Mouse (Mus musculus): Measurements from ENCODE around the gene Gm5767. TPM values are rescaled to one million over a fixed set of nuclear protein-coding genes. Genes with fewer than 3 reads are reported as not detected.
A peak's percentile ranks its signal among the peaks of the same experiment; 100 is the strongest.

Gm5767 gene
- polyA plus RNA-seq, 1 experiment from 2014 or later = not detected

GRCm38 (mm10) chr16:8672350-8672687 is 8.3 kb upstream of the Gm5767 start:
- H3K4me3 ChIP-seq (ENCODE audit: low read depth, low read length) = peak overlapping the region; percentile 72
- 0 out of 2 replicates have a peak, but pooled peaks cover 2% of the 10 kb centered on the region for H3K27me3 ChIP-seq (ENCODE audit: control insufficient read depth, insufficient read depth, low read length)
- peak overlapping the region; percentile 68 for H3K4me2 ChIP-seq (ENCODE audit: low read depth, severe bottlenecking)
- WGBS = under 1% methylated on average over 18 of the region's 18 CpGs
- peaks cover 14% of the 10 kb centered on the region for H3K4me1 ChIP-seq (ENCODE audit: control insufficient read depth, insufficient read depth, low read length)
- H3K9ac ChIP-seq (ENCODE audit: low read length) = peak overlapping the region; percentile 65
- DNase-seq (ENCODE audit: low spot score) = no peak
- H3K27ac ChIP-seq (replicated peaks; ENCODE audit: low read depth, low read length) = no peak overlapping the region
- H3K9me3 ChIP-seq (ENCODE audit: control insufficient read depth, low read length) = no peaks in the 10 kb centered on the region
- ATAC-seq (ENCODE audit: insufficient number of reproducible peaks, low FRiP score, low TSS enrichment, low read depth) = no peak
- H3K36me3 ChIP-seq (ENCODE audit: control insufficient read depth, insufficient read depth, low read length) = no peaks in the 10 kb centered on the region

- H3K4me2 ChIP-seq (ENCODE audit: low read depth, severe bottlenecking) = no peak overlapping the region; the same call in 1 of the 2 replicates
- no peak overlapping the region for H3K27ac ChIP-seq (replicated peaks; ENCODE audit: low read depth, low read length)
- no peaks in the 10 kb centered on the region for H3K36me3 ChIP-seq (ENCODE audit: control insufficient read depth, insufficient read depth, low read length)
- peaks cover 14% of the 10 kb centered on the region for H3K4me1 ChIP-seq (ENCODE audit: control insufficient read depth, insufficient read depth, low read length)
- no peak for DNase-seq (ENCODE audit: low spot score)
- no peak overlapping the region for H3K9ac ChIP-seq (ENCODE audit: low read length)
- no peaks in the 10 kb centered on the region for H3K9me3 ChIP-seq (ENCODE audit: control insufficient read depth, low read length)
- H3K27me3 ChIP-seq (ENCODE audit: control insufficient read depth, insufficient read depth, low read length) = 0 out of 2 replicates have a peak, but pooled peaks cover 2% of the 10 kb centered on the region
- H3K4me3 ChIP-seq (ENCODE audit: low read depth, low read length) = no peak overlapping the region
- no peak for ATAC-seq (ENCODE audit: insufficient number of reproducible peaks, low FRiP score, low TSS enrichment, low read depth)
These were observed 7.8 kb upstream of the Gm5767 start for GRCm38 (mm10) chr16:8672811-8673210.

- H3K4me1 ChIP-seq (ENCODE audit: control insufficient read depth, insufficient read depth, low read length) = peaks cover 14% of the 10 kb centered on the region
- WGBS = 67% methylated on average over 6 of the region's 6 CpGs
- no peak overlapping the region for H3K9ac ChIP-seq (ENCODE audit: low read length)
- ATAC-seq (ENCODE audit: insufficient number of reproducible peaks, low FRiP score, low TSS enrichment, low read depth) = no peak
- H3K27me3 ChIP-seq (ENCODE audit: control insufficient read depth, insufficient read depth, low read length) = 0 out of 2 replicates have a peak, but pooled peaks cover 2% of the 10 kb centered on the region
- no peak for DNase-seq (ENCODE audit: low spot score)
- H3K4me3 ChIP-seq (ENCODE audit: low read depth, low read length) = no peak overlapping the region
- H3K36me3 ChIP-seq (ENCODE audit: control insufficient read depth, insufficient read depth, low read length) = no peaks in the 10 kb centered on the region
- H3K4me2 ChIP-seq (ENCODE audit: low read depth, severe bottlenecking) = no peak overlapping the region
- no peaks in the 10 kb centered on the region for H3K9me3 ChIP-seq (ENCODE audit: control insufficient read depth, low read length)
- H3K27ac ChIP-seq (replicated peaks; ENCODE audit: low read depth, low read length) = no peak overlapping the region
These were observed 7.2 kb upstream of the Gm5767 start for GRCm38 (mm10) chr16:8673343-8673742.

GRCm38 (mm10) chr16:8674165-8674564 is 6.4 kb upstream of the Gm5767 start:
- Histone ChIP-seq H3K4me2 (ENCODE audit: low read depth, severe bottlenecking) (no peak overlapping the region), H3K36me3 (ENCODE audit: control insufficient read depth, insufficient read depth, low read length) (no peaks in the 10 kb centered on the region), H3K9me3 (ENCODE audit: control insufficient read depth, low read length) (no peaks in the 10 kb centered on the region), H3K27me3 (ENCODE audit: control insufficient read depth, insufficient read depth, low read length) (0 out of 2 replicates have a peak, but pooled peaks cover 2% of the 10 kb centered on the region), H3K27ac (replicated peaks; ENCODE audit: low read depth, low read length) (no peak overlapping the region), H3K9ac (ENCODE audit: low read length) (no peak overlapping the region), H3K4me3 (ENCODE audit: low read depth, low read length) (no peak overlapping the region), H3K4me1 (ENCODE audit: control insufficient read depth, insufficient read depth, low read length) (peaks cover 14% of the 10 kb centered on the region)
- ATAC-seq (ENCODE audit: insufficient number of reproducible peaks, low FRiP score, low TSS enrichment, low read depth) (no peak), DNase-seq (ENCODE audit: low spot score) (peak; percentile 74)
- 5% methylated on average over 8 of the region's 8 CpGs for WGBS

- no peak overlapping the region for H3K4me3 ChIP-seq (ENCODE audit: low read depth, low read length)
- H3K27ac ChIP-seq (replicated peaks; ENCODE audit: low read depth, low read length) = no peak overlapping the region
- H3K4me1 ChIP-seq (ENCODE audit: control insufficient read depth, insufficient read depth, low read length) = peaks cover 2% of the 10 kb centered on the region
- H3K27me3 ChIP-seq (ENCODE audit: control insufficient read depth, insufficient read depth, low read length) = 0 out of 2 replicates have a peak, but pooled peaks cover 2% of the 10 kb centered on the region
- no peaks in the 10 kb centered on the region for H3K9me3 ChIP-seq (ENCODE audit: control insufficient read depth, low read length)
- no peak overlapping the region for H3K4me2 ChIP-seq (ENCODE audit: low read depth, severe bottlenecking)
- no peak overlapping the region for H3K9ac ChIP-seq (ENCODE audit: low read length)
- DNase-seq (ENCODE audit: low spot score) (no peak), ATAC-seq (ENCODE audit: insufficient number of reproducible peaks, low FRiP score, low TSS enrichment, low read depth) (no peak)
- WGBS = 86% methylated on average over 8 of the region's 8 CpGs
- no peaks in the 10 kb centered on the region for H3K36me3 ChIP-seq (ENCODE audit: control insufficient read depth, insufficient read depth, low read length)
These were observed 5.0 kb upstream of the Gm5767 start for GRCm38 (mm10) chr16:8675559-8675958.

- no peak for DNase-seq (ENCODE audit: low spot score)
- no peak overlapping the region for H3K27ac ChIP-seq (replicated peaks; ENCODE audit: low read depth, low read length)
- no peak overlapping the region for H3K4me3 ChIP-seq (ENCODE audit: low read depth, low read length)
- H3K4me2 ChIP-seq (ENCODE audit: low read depth, severe bottlenecking) = no peak overlapping the region
- ATAC-seq (ENCODE audit: insufficient number of reproducible peaks, low FRiP score, low TSS enrichment, low read depth) = no peak
- no peaks in the 10 kb centered on the region for H3K9me3 ChIP-seq (ENCODE audit: control insufficient read depth, low read length)
- no peaks in the 10 kb centered on the region for H3K36me3 ChIP-seq (ENCODE audit: control insufficient read depth, insufficient read depth, low read length)
- 0 out of 2 replicates have a peak, but pooled peaks cover 2% of the 10 kb centered on the region for H3K27me3 ChIP-seq (ENCODE audit: control insufficient read depth, insufficient read depth, low read length)
- WGBS = 84% methylated on average over 2 of the region's 2 CpGs
- no peaks in the 10 kb centered on the region for H3K4me1 ChIP-seq (ENCODE audit: control insufficient read depth, insufficient read depth, low read length)
- H3K9ac ChIP-seq (ENCODE audit: low read length) = no peak overlapping the region
These were observed 4.3 kb upstream of the Gm5767 start for GRCm38 (mm10) chr16:8676228-8676627.

- DNase-seq (ENCODE audit: low spot score) = peak; percentile 47
- Histone ChIP-seq H3K27me3 (ENCODE audit: control insufficient read depth, insufficient read depth, low read length) (0 out of 2 replicates have a peak, but pooled peaks cover 2% of the 10 kb centered on the region), H3K9ac (ENCODE audit: low read length) (no peak overlapping the region), H3K4me1 (ENCODE audit: control insufficient read depth, insufficient read depth, low read length) (no peaks in the 10 kb centered on the region), H3K27ac (replicated peaks; ENCODE audit: low read depth, low read length) (no peak overlapping the region), H3K4me2 (ENCODE audit: low read depth, severe bottlenecking) (no peak overlapping the region), H3K36me3 (ENCODE audit: control insufficient read depth, insufficient read depth, low read length) (no peaks in the 10 kb centered on the region), H3K4me3 (ENCODE audit: low read depth, low read length) (no peak overlapping the region), H3K9me3 (ENCODE audit: control insufficient read depth, low read length) (no peaks in the 10 kb centered on the region)
- 53% methylated on average over 4 of the region's 4 CpGs for WGBS
- ATAC-seq (ENCODE audit: insufficient number of reproducible peaks, low FRiP score, low TSS enrichment, low read depth) = no peak
These were observed 3.8 kb upstream of the Gm5767 start for GRCm38 (mm10) chr16:8676800-8677199.

GRCm38 (mm10) chr16:8678035-8678434 is 2.5 kb upstream of the Gm5767 start:
- no peak for ATAC-seq (ENCODE audit: insufficient number of reproducible peaks, low FRiP score, low TSS enrichment, low read depth)
- Histone ChIP-seq H3K4me1 (ENCODE audit: control insufficient read depth, insufficient read depth, low read length) (no peaks in the 10 kb centered on the region), H3K9me3 (ENCODE audit: control insufficient read depth, low read length) (no peaks in the 10 kb centered on the region), H3K4me2 (ENCODE audit: low read depth, severe bottlenecking) (no peak overlapping the region), H3K9ac (ENCODE audit: low read length) (no peak overlapping the region), H3K4me3 (ENCODE audit: low read depth, low read length) (no peak overlapping the region), H3K36me3 (ENCODE audit: control insufficient read depth, insufficient read depth, low read length) (no peaks in the 10 kb centered on the region), H3K27ac (replicated peaks; ENCODE audit: low read depth, low read length) (no peak overlapping the region), H3K27me3 (ENCODE audit: control insufficient read depth, insufficient read depth, low read length) (0 out of 2 replicates have a peak, but pooled peaks cover 2% of the 10 kb centered on the region)
- WGBS = 64% methylated on average over 5 of the region's 5 CpGs
- no peak for DNase-seq (ENCODE audit: low spot score)

- no peak overlapping the region for H3K27ac ChIP-seq (replicated peaks; ENCODE audit: low read depth, low read length)
- WGBS = 84% methylated on average over 4 of the region's 4 CpGs
- no peak overlapping the region for H3K4me3 ChIP-seq (ENCODE audit: low read depth, low read length)
- no peaks in the 10 kb centered on the region for H3K27me3 ChIP-seq (ENCODE audit: control insufficient read depth, insufficient read depth, low read length)
- no peaks in the 10 kb centered on the region for H3K4me1 ChIP-seq (ENCODE audit: control insufficient read depth, insufficient read depth, low read length)
- 0 out of 2 replicates have a peak, but pooled peaks cover 2% of the 10 kb centered on the region for H3K36me3 ChIP-seq (ENCODE audit: control insufficient read depth, insufficient read depth, low read length)
- ATAC-seq (ENCODE audit: insufficient number of reproducible peaks, low FRiP score, low TSS enrichment, low read depth) (no peak), DNase-seq (ENCODE audit: low spot score) (no peak)
- no peak overlapping the region for H3K9ac ChIP-seq (ENCODE audit: low read length)
- H3K9me3 ChIP-seq (ENCODE audit: control insufficient read depth, low read length) = no peaks in the 10 kb centered on the region
- no peak overlapping the region for H3K4me2 ChIP-seq (ENCODE audit: low read depth, severe bottlenecking)
These were observed 1.9 kb upstream of the Gm5767 start for GRCm38 (mm10) chr16:8678676-8679075.

Measured in limb, embryonic 11.5 days (tissue).